Mouse (Mus musculus): ENCODE measurements around the gene Gsg1l.

Gene Gsg1l

DNA sequence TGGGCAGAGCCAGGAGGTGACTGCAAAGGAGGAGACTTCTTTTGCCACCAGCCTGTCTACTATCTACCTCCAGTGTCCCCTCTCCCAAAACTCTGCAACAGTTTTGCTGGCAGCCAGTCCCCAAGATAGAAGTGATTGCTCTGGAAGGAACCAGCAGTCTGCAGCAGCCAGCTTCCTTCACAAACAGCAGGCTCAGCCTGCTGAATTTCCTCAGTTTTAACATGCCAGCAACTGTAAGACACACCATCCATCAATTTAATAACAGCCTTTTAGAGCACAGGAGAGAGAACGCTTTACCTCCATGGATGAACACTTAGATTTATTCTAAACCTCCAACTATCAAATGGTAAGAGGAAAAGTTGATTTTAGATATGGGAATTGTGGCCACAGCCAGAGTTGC is 218.2 kb downstream of the Gsg1l start:
- DNase-seq (ENCODE audit: low spot score), result no peak

DNA sequence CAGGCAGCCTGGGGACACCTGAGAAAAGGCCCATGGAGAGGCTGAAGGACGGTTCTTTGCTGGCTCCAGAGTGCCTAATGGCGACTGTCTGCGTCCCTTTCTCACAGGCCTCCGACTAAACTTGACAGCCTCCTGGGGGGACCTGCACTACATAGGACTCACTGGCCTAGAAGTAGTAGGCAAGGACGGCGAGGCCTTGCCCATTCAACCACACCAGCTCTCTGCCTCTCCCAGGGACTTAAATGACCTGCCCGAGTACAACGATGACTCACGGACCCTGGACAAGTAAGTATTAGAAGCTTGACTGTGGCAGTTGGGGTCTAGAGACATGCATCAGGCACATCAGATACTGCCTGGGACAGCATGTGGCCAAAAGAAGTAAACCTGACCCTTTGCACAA is 221.8 kb downstream of the Gsg1l start:
- no peak for DNase-seq (ENCODE audit: low spot score)

GRCm38 (mm10) chr7:125859564-125859963 is 222.6 kb downstream of the Gsg1l start:
- DNase-seq (ENCODE audit: low spot score), result no peak

GRCm38 (mm10) chr7:125847528-125847866 is 234.7 kb downstream of the Gsg1l start:
- no peak for DNase-seq (ENCODE audit: low spot score)

GRCm38 (mm10) chr7:125846866-125847527 is 235.2 kb downstream of the Gsg1l start:
- no peak for DNase-seq (ENCODE audit: low spot score)

DNA sequence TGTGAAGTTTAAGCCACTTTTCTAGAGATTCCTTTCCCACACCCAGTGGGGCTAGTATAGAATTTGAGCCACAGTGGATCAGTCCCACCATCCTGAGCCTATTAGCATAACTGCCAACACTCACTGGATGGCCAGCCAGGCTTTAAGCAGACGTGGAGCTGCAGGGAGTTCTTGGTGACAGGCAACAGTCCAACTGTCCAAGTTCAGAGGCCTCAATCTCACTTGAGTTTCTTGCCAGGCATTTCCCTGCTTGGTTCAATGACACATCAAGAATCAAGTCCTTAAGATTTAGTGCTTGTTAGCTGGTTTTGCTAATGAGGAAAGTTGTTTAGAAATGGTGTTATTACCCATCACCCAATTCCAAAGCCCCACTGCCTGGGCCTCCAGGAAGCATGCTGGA is 236.6 kb downstream of the Gsg1l start:
- DNase-seq (ENCODE audit: low spot score), result no peak

GRCm38 (mm10) chr7:125838078-125838742 is 244.0 kb downstream of the Gsg1l start:
- peak; percentile 13 for DNase-seq (ENCODE audit: low spot score)

DNA sequence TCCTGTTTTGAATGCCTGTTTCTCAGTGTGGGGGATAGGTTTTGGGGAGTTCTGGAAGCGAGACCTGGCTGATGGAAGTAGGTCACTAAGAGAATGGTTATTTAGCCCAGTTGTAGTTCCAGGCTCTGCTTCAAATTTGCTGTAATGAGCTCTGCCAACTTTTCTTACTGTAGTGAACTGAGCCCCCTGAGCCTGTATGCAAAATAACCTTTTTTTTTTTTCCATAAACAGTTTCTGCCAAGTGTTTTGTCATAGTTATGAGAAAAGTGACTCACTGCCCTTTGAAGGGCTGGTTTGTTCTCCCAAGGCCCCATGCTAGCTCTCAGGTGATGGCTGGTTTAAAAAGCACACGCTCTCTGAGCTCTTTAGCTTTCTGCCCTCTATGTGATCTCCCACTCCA is 248.7 kb downstream of the Gsg1l start:
- DNase-seq (ENCODE audit: low spot score), result no peak

- no peak for DNase-seq (ENCODE audit: low spot score)
Measured at GRCm38 (mm10) chr7:125832767-125833166, 249.4 kb downstream of the Gsg1l start.

- DNase-seq (ENCODE audit: low spot score), result peak; percentile 37
Measured at GRCm38 (mm10) chr7:125829121-125829666, 253.0 kb downstream of the Gsg1l start.

DNA sequence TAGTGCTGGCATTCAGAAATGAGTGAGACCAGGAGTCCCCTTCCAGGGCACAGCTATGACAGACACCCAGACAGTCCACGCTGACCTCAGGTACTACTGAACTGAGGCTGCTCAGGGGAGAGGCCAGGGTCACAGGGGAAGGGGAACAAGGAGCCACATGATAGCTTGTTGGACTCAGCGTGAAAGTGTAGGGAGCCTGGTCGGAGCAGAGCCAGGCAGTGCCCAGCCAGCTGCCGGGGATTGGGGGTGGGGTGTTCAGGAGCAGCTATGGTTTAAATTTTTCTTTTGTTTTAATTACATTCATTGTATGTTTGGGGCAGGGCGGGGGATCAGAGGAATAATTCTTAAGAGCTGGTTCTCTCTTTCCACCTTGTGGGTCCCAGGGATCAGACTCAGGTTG is 253.7 kb downstream of the Gsg1l start:
- DNase-seq (ENCODE audit: low spot score), result no peak
